Mouse (Mus musculus) lung, embryonic 15.5 days (tissue): Measurements from ENCODE around the gene Paip2b. TPM values are rescaled to one million over a fixed set of nuclear protein-coding genes. Genes with fewer than 3 reads are reported as not detected.
"Not testable (repeated sequence)": the region's sequence is repeated elsewhere in the genome, so short reads cannot be mapped to it uniquely, and the experiment has no call there.

ENCODE experiments used
- ATAC-seq: fragments of 200-750 bp; cut with Nextera tagmentation; 2 replicates; pipeline ENCODE4 v1.8.0; 2017; ENCODE audit warnings: moderate number of reproducible peaks, borderline replicate concordance; ENCODE audit not compliant: low FRiP score, low TSS enrichment; ENCODE audit errors: extremely low read depth
- H3K27ac ChIP-seq: fragments of 300-500 bp; sonication (generic); 2 replicates; pipeline ENCODE4 v1.5.1; 2015; ENCODE audit warnings: moderate library complexity, mild to moderate bottlenecking, inconsistent platforms
- H3K27me3 ChIP-seq: fragments of 300-500 bp; sonication (generic); 2 replicates; pipeline ENCODE4 v1.6.1; 2015; ENCODE audit warnings: inconsistent platforms
- H3K36me3 ChIP-seq: fragments of 300-500 bp; sonication (generic); 2 replicates; pipeline ENCODE4 v1.6.1; 2015; ENCODE audit warnings: inconsistent platforms
- H3K4me1 ChIP-seq: fragments of 300-500 bp; sonication (generic); 2 replicates; pipeline ENCODE4 v1.6.1; 2015; ENCODE audit warnings: inconsistent platforms
- H3K4me2 ChIP-seq: fragments of 300-500 bp; sonication (generic); 2 replicates; pipeline ENCODE4 v1.6.1; 2015; ENCODE audit warnings: inconsistent platforms, mild to moderate bottlenecking, moderate library complexity
- H3K4me3 ChIP-seq: fragments of 300-500 bp; sonication (generic); 2 replicates; pipeline ENCODE4 v1.5.1; 2015; ENCODE audit warnings: mild to moderate bottlenecking, inconsistent platforms
- H3K9ac ChIP-seq: fragments of 300-500 bp; sonication (generic); 2 replicates; pipeline ENCODE4 v1.6.1; 2015; ENCODE audit warnings: inconsistent platforms
- H3K9me3 ChIP-seq: fragments of 300-500 bp; sonication (generic); 2 replicates; pipeline ENCODE4 v1.6.1; 2016; ENCODE audit warnings: inconsistent platforms
- WGBS: fragments of 180-500 bp; shearing (Covaris S2); methylation state at CpG from one replicate; pipeline ENCODE4 v1.1.7; 2015; 5-methylcytosine and 5-hydroxymethylcytosine counted together
- polyA plus RNA-seq: library from polyadenylated mRNA; unstranded; fragments of >200 nt; fragmentation: Nextera tagmentation; extraction: Ambion mirVana; gene quantifications from 2 replicates; pipeline ENCODE4 v1.2.1, GENCODE M21; 2015

Paip2b gene
- polyA plus RNA-seq, 1 experiment from 2014 or later, result 20.0 TPM

GRCm38 (mm10) chr6:83794760-83795296 lies 36.7 kb downstream of the Paip2b start, which contains the start of gene Nagk:
Nagk (plus strand) TSS chr6:83794982.
- H3K9ac ChIP-seq, result peak within 1 kb of the TSS; percentile 73
- H3K4me1 ChIP-seq, result peaks cover 13% of the 10 kb centered on the region; the same call in 1 of the 2 replicates
- peak within 1 kb of the TSS; percentile 83 for H3K4me2 ChIP-seq
- peak within 1 kb of the TSS; percentile 72 for H3K4me3 ChIP-seq
- WGBS, result under 1% methylated on average over 43 of the region's 43 CpGs
- H3K36me3 ChIP-seq, result no peaks in the 10 kb centered on the region
- H3K27ac ChIP-seq, result peak within 1 kb of the TSS; percentile 97
- no peaks in the 10 kb centered on the region; the same call in 1 of the 2 replicates for H3K27me3 ChIP-seq
- no peaks in the 10 kb centered on the region for H3K9me3 ChIP-seq
- ATAC-seq, result peak; percentile 97

- Histone ChIP-seq H3K4me3 (no peak overlapping the region), H3K27me3 (no peaks in the 10 kb centered on the region; the same call in 1 of the 2 replicates), H3K27ac (no peak overlapping the region), H3K36me3 (no peaks in the 10 kb centered on the region), H3K9me3 (no peaks in the 10 kb centered on the region), H3K4me2 (no peak overlapping the region), H3K4me1 (peaks cover 6% of the 10 kb centered on the region; the same call in 1 of the 2 replicates), H3K9ac (no peak overlapping the region)
- 55% methylated on average over 4 of the region's 4 CpGs for WGBS
- no peak for ATAC-seq
Measured at GRCm38 (mm10) chr6:83791251-83791890, 40.2 kb downstream of the Paip2b start.

- H3K4me2 ChIP-seq, H3K9me3 ChIP-seq, H3K27ac ChIP-seq, H3K9ac ChIP-seq, ATAC-seq, H3K36me3 ChIP-seq, H3K4me3 ChIP-seq, H3K4me1 ChIP-seq, H3K27me3 ChIP-seq: not testable (repeated sequence)
- 81% methylated on average over 5 of the region's 5 CpGs for WGBS
Measured at GRCm38 (mm10) chr6:83790533-83790932, 41.0 kb downstream of the Paip2b start.

- Histone ChIP-seq H3K9ac (no peak overlapping the region), H3K4me3 (no peak overlapping the region), H3K4me2 (no peak overlapping the region), H3K27me3 (no peaks in the 10 kb centered on the region; the same call in 1 of the 2 replicates), H3K4me1 (no peaks in the 10 kb centered on the region), H3K36me3 (no peaks in the 10 kb centered on the region), H3K9me3 (no peaks in the 10 kb centered on the region), H3K27ac (no peak overlapping the region)
- WGBS, result 64% methylated on average over 7 of the region's 7 CpGs
- no peak for ATAC-seq
Measured at GRCm38 (mm10) chr6:83788554-83788953, 43.0 kb downstream of the Paip2b start.

- no peaks in the 10 kb centered on the region for H3K9me3 ChIP-seq
- 64% methylated on average over 3 of the region's 3 CpGs for WGBS
- ATAC-seq, result no peak
Measured at GRCm38 (mm10) chr6:83786426-83786825, 45.1 kb downstream of the Paip2b start.

GRCm38 (mm10) chr6:83779026-83779425 lies 52.5 kb downstream of the Paip2b start:
- no peaks in the 10 kb centered on the region for H3K36me3 ChIP-seq
- no peak overlapping the region for H3K9ac ChIP-seq

More at GRCm38 (mm10) chr6:83786426-83786825, 45.1 kb downstream of the Paip2b start:
- Histone ChIP-seq H3K36me3 (no peaks in the 10 kb centered on the region), H3K4me2 (no peak overlapping the region), H3K4me1 (no peaks in the 10 kb centered on the region), H3K27me3 (no peaks in the 10 kb centered on the region), H3K4me3 (no peak overlapping the region), H3K27ac (no peak overlapping the region), H3K9ac (no peak overlapping the region)

GRCm38 (mm10) chr6:83778306-83778705 lies 53.2 kb downstream of the Paip2b start:
- Histone ChIP-seq H3K27ac (no peak overlapping the region), H3K27me3 (no peaks in the 10 kb centered on the region), H3K9ac (no peak overlapping the region), H3K4me3 (no peak overlapping the region), H3K9me3 (no peaks in the 10 kb centered on the region), H3K4me1 (peaks cover 20% of the 10 kb centered on the region), H3K4me2 (no peak overlapping the region), H3K36me3 (no peaks in the 10 kb centered on the region)
- no peak for ATAC-seq
- 71% methylated on average over 7 of the region's 7 CpGs for WGBS

More at GRCm38 (mm10) chr6:83779026-83779425, 52.5 kb downstream of the Paip2b start:
- Histone ChIP-seq H3K27ac (no peak overlapping the region), H3K4me1 (peaks cover 14% of the 10 kb centered on the region), H3K9me3 (no peaks in the 10 kb centered on the region), H3K4me2 (no peak overlapping the region), H3K27me3 (no peaks in the 10 kb centered on the region), H3K4me3 (no peak overlapping the region)
- 8% methylated on average over 5 of the region's 5 CpGs for WGBS
- ATAC-seq, result no peak

GRCm38 (mm10) chr6:83775638-83776293 lies 55.8 kb downstream of the Paip2b start, which contains the start of gene Tex261:
Tex261 (minus strand) TSS chr6:83775813.
- Histone ChIP-seq H3K36me3 (peaks cover 15% of the 10 kb centered on the region), H3K4me3 (peak within 1 kb of the TSS; percentile 77), H3K4me1 (peaks cover 20% of the 10 kb centered on the region), H3K27ac (peak within 1 kb of the TSS; percentile 80), H3K9ac (peak within 1 kb of the TSS; percentile 86), H3K9me3 (no peaks in the 10 kb centered on the region), H3K4me2 (peak within 1 kb of the TSS; percentile 75), H3K27me3 (no peaks in the 10 kb centered on the region)
- WGBS, result under 1% methylated on average over 45 of the region's 45 CpGs
- peak; percentile 96 for ATAC-seq

- peak overlapping the region; percentile 77 for H3K4me3 ChIP-seq
- peaks cover 20% of the 10 kb centered on the region for H3K4me1 ChIP-seq
- H3K27me3 ChIP-seq, result no peaks in the 10 kb centered on the region
- peak overlapping the region; percentile 86 for H3K9ac ChIP-seq
- H3K4me2 ChIP-seq, result peak overlapping the region; percentile 75
- peak overlapping the region; percentile 80 for H3K27ac ChIP-seq
- peak; percentile 20 for ATAC-seq
- 1% methylated on average over 14 of the region's 14 CpGs for WGBS
- H3K36me3 ChIP-seq, result peaks cover 17% of the 10 kb centered on the region
- H3K9me3 ChIP-seq, result no peaks in the 10 kb centered on the region
Measured at GRCm38 (mm10) chr6:83774781-83775563, 56.6 kb downstream of the Paip2b start.

- 59% methylated on average over 8 of the region's 9 CpGs for WGBS
- H3K27me3 ChIP-seq, result no peaks in the 10 kb centered on the region
- H3K9ac ChIP-seq, result 0 out of 2 replicates have a peak overlapping the region, but pooled peaks have one; percentile 86
- no peak for ATAC-seq
- no peaks in the 10 kb centered on the region for H3K9me3 ChIP-seq
- peaks cover 23% of the 10 kb centered on the region for H3K36me3 ChIP-seq
- no peak overlapping the region for H3K27ac ChIP-seq
- peaks cover 20% of the 10 kb centered on the region for H3K4me1 ChIP-seq
- H3K4me3 ChIP-seq, result peak overlapping the region; percentile 77
- H3K4me2 ChIP-seq, result peak overlapping the region; percentile 75
Measured at GRCm38 (mm10) chr6:83774126-83774525, 57.4 kb downstream of the Paip2b start.

- 59% methylated on average over 5 of the region's 5 CpGs for WGBS
- Histone ChIP-seq H3K27me3 (peaks cover 5% of the 10 kb centered on the region; the same call in 1 of the 2 replicates), H3K9me3 (no peaks in the 10 kb centered on the region), H3K4me2 (no peak overlapping the region), H3K27ac (no peak overlapping the region), H3K36me3 (peaks cover 26% of the 10 kb centered on the region), H3K4me3 (no peak overlapping the region), H3K4me1 (0 out of 2 replicates have a peak, but pooled peaks cover 5% of the 10 kb centered on the region), H3K9ac (no peak overlapping the region)
- ATAC-seq, result no peak
Measured at GRCm38 (mm10) chr6:83768485-83768884, 63.1 kb downstream of the Paip2b start.
